In genomic region chr3:90373432-90374028, GRCm38 (mm10) we compare ENCODE assay signal across 8 mouse cellular contexts. TPM values are rescaled to one million over a fixed set of nuclear protein-coding genes. Genes with fewer than 3 reads are reported as not detected.
DNase-seq lines count a peak whose midpoint lies in the region; ATAC-seq and TF ChIP-seq lines count a peak whose summit lies in the region.

No protein-coding gene starts in this region.

- H3K9ac ChIP-seq in embryonic facial prominence, embryonic 14.5 days (ENCODE audit: low read depth, low read length), result no peak overlapping the region
- H3K9ac ChIP-seq in kidney, embryonic 15.5 days, result no peak overlapping the region
- no peak overlapping the region for H3K9ac ChIP-seq in liver, adult 2 months (ENCODE audit: low read depth, low read length)
- H3K9ac ChIP-seq in stomach, embryonic 14.5 days (replicated peaks; ENCODE audit: low read depth, low read length), result no peak overlapping the region

- no peak overlapping the region for H3K4me3 ChIP-seq in embryonic facial prominence, embryonic 14.5 days (ENCODE audit: low read depth, low read length)
- H3K4me3 ChIP-seq in heart, embryonic 10.5 days, result no peak overlapping the region
- H3K4me3 ChIP-seq in kidney, embryonic 15.5 days (replicated peaks), result no peak overlapping the region
- H3K4me3 ChIP-seq in liver, adult 2 months (ENCODE audit: insufficient read depth, low read depth, low read length), result no peak overlapping the region
- H3K4me3 ChIP-seq in stomach, embryonic 14.5 days (ENCODE audit: low read depth, low read length), result no peak overlapping the region

- no peaks in the 10 kb centered on the region for H3K9me3 ChIP-seq in embryonic facial prominence, embryonic 14.5 days (ENCODE audit: control insufficient read depth, low read length)
- H3K9me3 ChIP-seq in heart, embryonic 10.5 days, result no peaks in the 10 kb centered on the region
- no peaks in the 10 kb centered on the region for H3K9me3 ChIP-seq in kidney, embryonic 15.5 days (replicated peaks)
- no peaks in the 10 kb centered on the region for H3K9me3 ChIP-seq in stomach, embryonic 14.5 days (ENCODE audit: control insufficient read depth, low read depth, low read length)

- peak; percentile 80 for ATAC-seq in embryonic facial prominence, embryonic 14.5 days (ENCODE audit: low read depth)
- 0 out of 2 replicates have a peak, but pooled peaks have one; percentile 19 for ATAC-seq in kidney, embryonic 15.5 days (replicated peaks; ENCODE audit: low FRiP score)
- peak; percentile 60; the same call in 1 of the 2 replicates for ATAC-seq in stomach, embryonic 14.5 days (ENCODE audit: insufficient number of reproducible peaks, insufficient read depth, low FRiP score, low read depth)

- H3K79me2 ChIP-seq in liver, adult 2 months (ENCODE audit: control insufficient read depth, insufficient read depth, low read length), result no peaks in the 10 kb centered on the region

- peak; percentile 51; the same call in 1 of the 2 replicates for TF ChIP-seq CTCF in liver, adult 2 months (IDR thresholded peaks at IDR 0.05; ENCODE audit: low read depth, low read length)

- no peaks in the 10 kb centered on the region for H3K27me3 ChIP-seq in embryonic facial prominence, embryonic 14.5 days (replicated peaks; ENCODE audit: control insufficient read depth, insufficient read depth, low read length)
- no peaks in the 10 kb centered on the region for H3K27me3 ChIP-seq in heart, embryonic 10.5 days (ENCODE audit: insufficient read depth, poor library complexity, severe bottlenecking)
- H3K27me3 ChIP-seq in kidney, embryonic 15.5 days, result no peaks in the 10 kb centered on the region
- H3K27me3 ChIP-seq in liver, adult 2 months (ENCODE audit: control insufficient read depth, insufficient read depth, low read length), result no peaks in the 10 kb centered on the region
- H3K27me3 ChIP-seq in stomach, embryonic 14.5 days (ENCODE audit: control insufficient read depth, insufficient read depth, low read length), result no peaks in the 10 kb centered on the region

- WGBS in embryonic facial prominence, embryonic 14.5 days, result 27% methylated on average over 4 of the region's 4 CpGs
- 26% methylated on average over 4 of the region's 4 CpGs for WGBS in heart, embryonic 10.5 days
- WGBS in kidney, embryonic 15.5 days, result 25% methylated on average over 4 of the region's 4 CpGs
- 26% methylated on average over 4 of the region's 4 CpGs for WGBS in liver, adult 2 months
- 23% methylated on average over 4 of the region's 4 CpGs for WGBS in stomach, embryonic 14.5 days

- no peaks in the 10 kb centered on the region for H3K4me1 ChIP-seq in embryonic facial prominence, embryonic 14.5 days (ENCODE audit: control insufficient read depth, insufficient read depth, low read length)
- peaks cover 8% of the 10 kb centered on the region for H3K4me1 ChIP-seq in heart, embryonic 10.5 days
- H3K4me1 ChIP-seq in kidney, embryonic 15.5 days, result no peaks in the 10 kb centered on the region
- 0 out of 2 replicates have a peak, but pooled peaks cover 2% of the 10 kb centered on the region for H3K4me1 ChIP-seq in liver, adult 2 months (ENCODE audit: control insufficient read depth, insufficient read depth, low read length)
- no peaks in the 10 kb centered on the region for H3K4me1 ChIP-seq in stomach, embryonic 14.5 days (ENCODE audit: control insufficient read depth, insufficient read depth, low read length)

- no peak overlapping the region for H3K4me2 ChIP-seq in embryonic facial prominence, embryonic 14.5 days (ENCODE audit: low read depth, low read length)
- no peak overlapping the region for H3K4me2 ChIP-seq in kidney, embryonic 15.5 days
- no peak overlapping the region for H3K4me2 ChIP-seq in stomach, embryonic 14.5 days (replicated peaks; ENCODE audit: low read depth, low read length)

- TF ChIP-seq POLR2A in liver, adult 2 months (IDR thresholded peaks at IDR 0.05; ENCODE audit: extremely low read depth, insufficient read depth, low read length), result no peak

- DNase-seq in 416B (ENCODE audit: low read depth), result peak; percentile 92
- peak; percentile 70 to 87 for DNase-seq in adrenal gland, postnatal 36 days
- peak; percentile 94 for DNase-seq in embryonic facial prominence, embryonic 14.5 days (ENCODE audit: low spot score)
- DNase-seq in heart, embryonic 10.5 days (ENCODE audit: low spot score), result peak; percentile 86
- DNase-seq in liver, adult 2 months (ENCODE audit: extremely low read depth, low read depth, low spot score), result peak; percentile 70
- peak; percentile 90 for DNase-seq in naive thymus-derived CD4-positive, alpha-beta T cell, adult 2 months (ENCODE audit: low read depth)

- H3K27ac ChIP-seq in embryonic facial prominence, embryonic 14.5 days (replicated peaks; ENCODE audit: low read depth, low read length), result no peak overlapping the region
- no peak overlapping the region for H3K27ac ChIP-seq in heart, embryonic 10.5 days
- no peak overlapping the region for H3K27ac ChIP-seq in kidney, embryonic 15.5 days
- no peak overlapping the region for H3K27ac ChIP-seq in liver, adult 2 months (replicated peaks; ENCODE audit: insufficient read depth, low read depth, low read length)
- H3K27ac ChIP-seq in stomach, embryonic 14.5 days (ENCODE audit: low read length), result no peak overlapping the region

- H3K36me3 ChIP-seq in embryonic facial prominence, embryonic 14.5 days (ENCODE audit: control insufficient read depth, insufficient read depth, low read length), result no peaks in the 10 kb centered on the region
- H3K36me3 ChIP-seq in heart, embryonic 10.5 days, result no peaks in the 10 kb centered on the region
- no peaks in the 10 kb centered on the region for H3K36me3 ChIP-seq in kidney, embryonic 15.5 days
- no peaks in the 10 kb centered on the region for H3K36me3 ChIP-seq in liver, adult 2 months (ENCODE audit: control insufficient read depth, insufficient read depth, low read length)
- no peaks in the 10 kb centered on the region for H3K36me3 ChIP-seq in stomach, embryonic 14.5 days (ENCODE audit: control insufficient read depth, insufficient read depth, low read length)

RNA-seq across cellular contexts. Expression of gene Slc27a3, which starts 16.2 kb away (rescaled TPM):
- 100 to 1,000 TPM; 132 to 156 TPM for total RNA-seq in adrenal gland, postnatal 36 days (2021)
- 24.3 and 26.2 TPM in 2 replicates for polyA plus RNA-seq in embryonic facial prominence, embryonic 14.5 days (2014; fragmentation: Nextera tagmentation; extraction: Ambion mirVana)
- polyA plus RNA-seq in heart, embryonic 10.5 days (2016; fragmentation: Nextera tagmentation; extraction: Ambion mirVana), result 12.6 and 19.9 TPM in 2 replicates
- polyA plus RNA-seq in kidney, embryonic 15.5 days (2015; fragmentation: Nextera tagmentation; extraction: Ambion mirVana), result 15.4 and 17.3 TPM in 2 replicates
- total RNA-seq in liver, adult 2 months (2014; rRNA removed), result 0.37 and 1.1 TPM in 2 replicates
- 1.00 and 2.3 TPM in 2 replicates for polyA plus RNA-seq in liver, adult 2 months (2012; rRNA removed)
- polyA plus RNA-seq in stomach, embryonic 14.5 days (2014; fragmentation: Nextera tagmentation; extraction: Ambion mirVana), result 11.7 and 13.0 TPM in 2 replicates

RNA-seq across cellular contexts. Expression of gene Ints3, which starts 59.9 kb away (rescaled TPM):
- 10 to 100 TPM; 79.4 to 89.6 TPM for total RNA-seq in adrenal gland, postnatal 36 days (2021)
- polyA plus RNA-seq in embryonic facial prominence, embryonic 14.5 days (2014; fragmentation: Nextera tagmentation; extraction: Ambion mirVana), result 26.0 and 31.8 TPM in 2 replicates
- polyA plus RNA-seq in heart, embryonic 10.5 days (2016; fragmentation: Nextera tagmentation; extraction: Ambion mirVana), result 31.0 and 36.7 TPM in 2 replicates
- 32.9 and 38.1 TPM in 2 replicates for polyA plus RNA-seq in kidney, embryonic 15.5 days (2015; fragmentation: Nextera tagmentation; extraction: Ambion mirVana)
- total RNA-seq in liver, adult 2 months (2014; rRNA removed), result 8.9 and 11.3 TPM in 2 replicates
- polyA plus RNA-seq in liver, adult 2 months (2012; rRNA removed), result 11.4 and 12.4 TPM in 2 replicates
- polyA plus RNA-seq in stomach, embryonic 14.5 days (2014; fragmentation: Nextera tagmentation; extraction: Ambion mirVana), result 28.7 and 29.6 TPM in 2 replicates

Comparison
In these comparisons a context has a peak if more than half of its experiments do, and no peak if none do; other contexts are left out.
1. ATAC-seq: peak in every context shown above with its lines; median percentile 80 in embryonic facial prominence, embryonic 14.5 days; 60 in stomach, embryonic 14.5 days; 19 in kidney, embryonic 15.5 days.